Mouse (Mus musculus) neural tube, embryonic 13.5 days (tissue): Measurements from ENCODE around the gene Mospd2. TPM values are rescaled to one million over a fixed set of nuclear protein-coding genes. Genes with fewer than 3 reads are reported as not detected.

Source experiments
- ATAC-seq: fragments of 200-750 bp; cut with Nextera tagmentation; 2 replicates; pipeline ENCODE4 v1.8.0; 2017; ENCODE audit warnings: low read depth, mild to moderate bottlenecking, moderate TSS enrichment, moderate library complexity
- H3K27ac ChIP-seq: fragments of 300-500 bp; sonication (generic); replicated peaks from 2 replicates; pipeline ENCODE4 v1.5.1; 2015; ENCODE audit warnings: moderate library complexity, mild to moderate bottlenecking, inconsistent platforms
- H3K27me3 ChIP-seq: fragments of 300-500 bp; sonication (generic); 2 replicates; pipeline ENCODE4 v1.6.1; 2015; ENCODE audit warnings: mild to moderate bottlenecking, inconsistent platforms
- H3K36me3 ChIP-seq: fragments of 300-500 bp; sonication (generic); 2 replicates; pipeline ENCODE4 v1.6.1; 2015; ENCODE audit warnings: mild to moderate bottlenecking, inconsistent platforms
- H3K4me1 ChIP-seq: fragments of 300-500 bp; sonication (generic); replicated peaks from 2 replicates; pipeline ENCODE4 v1.6.1; 2015; ENCODE audit warnings: inconsistent platforms
- H3K4me2 ChIP-seq: fragments of 300-500 bp; sonication (generic); 2 replicates; pipeline ENCODE4 v1.6.1; 2015; ENCODE audit warnings: inconsistent platforms, mild to moderate bottlenecking, moderate library complexity
- H3K4me3 ChIP-seq: fragments of 300-500 bp; sonication (generic); 2 replicates; pipeline ENCODE4 v1.5.1; 2015; ENCODE audit warnings: mild to moderate bottlenecking, inconsistent platforms
- H3K9ac ChIP-seq: fragments of 300-500 bp; sonication (generic); 2 replicates; pipeline ENCODE4 v1.6.1; 2015; ENCODE audit warnings: moderate library complexity, mild to moderate bottlenecking, inconsistent platforms
- H3K9me3 ChIP-seq: fragments of 300-500 bp; sonication (generic); 2 replicates; pipeline ENCODE4 v1.6.1; 2016; ENCODE audit warnings: inconsistent platforms
- WGBS: fragments of 180-500 bp; shearing (Covaris S2); methylation state at CpG from one replicate; pipeline ENCODE4 v1.1.7; 2015; 5-methylcytosine and 5-hydroxymethylcytosine counted together
- polyA plus RNA-seq: library from polyadenylated mRNA; unstranded; fragments of >200 nt; fragmentation: Nextera tagmentation; extraction: Ambion mirVana; gene quantifications from 2 replicates; pipeline ENCODE4 v1.2.1, GENCODE M21; 2015

Gene Mospd2
- 17.7 and 19.1 TPM in 2 replicates for polyA plus RNA-seq

DNA sequence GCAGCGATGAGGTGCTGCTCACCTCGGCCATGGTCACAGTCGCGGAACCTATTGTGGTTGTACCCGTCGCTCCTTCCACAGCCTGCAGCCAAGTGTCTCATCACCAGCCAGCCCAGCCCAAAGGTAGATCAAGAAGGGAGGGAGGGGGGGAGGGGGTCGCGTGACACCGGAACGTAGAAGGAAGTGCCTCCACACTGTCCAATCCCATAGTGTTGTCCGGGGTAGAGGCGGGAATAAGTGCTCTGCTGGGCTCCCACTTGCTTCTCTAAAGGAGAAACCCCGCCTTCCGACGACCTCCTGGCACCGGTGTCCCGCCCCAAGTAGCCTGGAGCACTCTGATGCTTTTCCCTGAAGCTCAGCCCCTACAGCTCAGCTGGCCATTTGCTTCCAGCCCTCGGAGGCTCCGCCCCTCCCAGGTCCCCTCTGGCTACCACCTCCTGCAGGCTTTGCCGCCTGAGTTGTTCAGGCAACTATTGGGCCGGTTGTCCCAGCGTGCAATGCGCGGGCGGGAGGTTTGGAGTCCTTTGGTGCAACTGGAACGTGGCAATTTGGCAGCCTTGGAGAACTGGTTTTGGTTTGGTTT lies at the start of gene Mospd2, which contains the start of gene Fancb:
Gene Mospd2, minus strand, starts transcription at position 183 of the 583 bp plus-strand sequence.
Gene Fancb, plus strand, starts transcription at position 400 of the 583 bp plus-strand sequence.
- peak; percentile 100 for ATAC-seq
- H3K9ac ChIP-seq, result peak within 1 kb of the TSS; percentile 69
- H3K9me3 ChIP-seq, result no peaks in the 10 kb centered on the region
- H3K27ac ChIP-seq, result peak within 1 kb of the TSS; percentile 65; the same call in 1 of the 2 replicates
- no peaks in the 10 kb centered on the region for H3K27me3 ChIP-seq
- H3K36me3 ChIP-seq, result no peaks in the 10 kb centered on the region
- WGBS, result 17% methylated on average over 26 of the region's 26 CpGs
- H3K4me3 ChIP-seq, result peak within 1 kb of the TSS; percentile 56
- H3K4me2 ChIP-seq, result peak within 1 kb of the TSS; percentile 57
- H3K4me1 ChIP-seq, result peaks cover 13% of the 10 kb centered on the region

DNA sequence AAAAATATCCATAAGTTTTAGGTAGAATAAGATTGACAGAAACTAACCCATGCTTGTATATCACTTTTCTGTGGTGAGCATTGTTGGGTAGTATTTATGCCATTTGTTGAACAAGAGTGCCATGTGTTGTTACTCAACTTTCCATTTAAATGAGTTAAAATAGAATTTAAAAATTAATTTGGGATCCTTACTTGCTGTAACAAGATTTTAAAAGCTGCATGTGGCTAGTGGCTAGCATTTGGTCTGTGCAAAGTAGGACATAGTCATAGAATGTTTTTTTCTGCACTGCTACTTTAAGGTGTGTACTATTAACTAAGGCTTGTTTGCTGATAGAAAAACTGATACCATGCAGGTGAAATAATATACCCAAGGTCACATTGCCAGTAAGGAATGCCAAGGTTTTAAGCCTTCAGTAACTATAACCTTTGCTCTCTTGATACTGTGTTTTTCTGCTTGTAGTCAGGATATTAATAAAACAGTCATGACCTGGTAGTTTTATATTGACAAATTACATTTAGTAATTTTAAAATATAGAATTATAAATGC lies 24.7 kb upstream of the Mospd2 start, which contains the start of gene Gm17604:
Gene Gm17604, minus strand, starts transcription at position 51 of the 546 bp plus-strand sequence.
- H3K9ac ChIP-seq, result no peak within 1 kb of the TSS
- 0 out of 2 replicates have a peak, but pooled peaks cover 4% of the 10 kb centered on the region for H3K27me3 ChIP-seq
- no peaks in the 10 kb centered on the region for H3K4me1 ChIP-seq
- no peak within 1 kb of the TSS for H3K27ac ChIP-seq
- no peaks in the 10 kb centered on the region for H3K36me3 ChIP-seq
- ATAC-seq, result no peak
- H3K4me3 ChIP-seq, result no peak within 1 kb of the TSS
- H3K4me2 ChIP-seq, result no peak within 1 kb of the TSS
- no peaks in the 10 kb centered on the region for H3K9me3 ChIP-seq

DNA sequence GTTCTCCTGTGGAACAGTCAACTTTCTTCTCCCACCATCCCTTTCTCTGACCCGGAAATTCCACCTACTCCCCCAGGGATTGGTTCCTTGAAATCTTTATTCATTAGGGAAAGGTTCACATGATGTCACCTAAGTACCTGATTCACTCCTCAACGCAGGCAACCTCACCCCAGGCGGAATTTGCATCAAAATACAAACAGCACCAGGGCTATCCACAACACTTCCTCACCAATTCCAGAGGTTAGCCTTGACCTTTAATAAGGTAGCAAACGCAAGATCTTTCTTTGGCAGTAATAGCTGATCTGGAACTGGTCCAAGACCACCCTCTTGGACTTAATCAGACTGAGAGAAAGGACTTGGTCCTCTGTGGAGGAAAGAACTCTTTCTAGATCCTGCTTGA lies 23.0 kb upstream of the Mospd2 start:
- Histone ChIP-seq H3K4me1 (no peaks in the 10 kb centered on the region), H3K36me3 (no peaks in the 10 kb centered on the region), H3K27me3 (0 out of 2 replicates have a peak, but pooled peaks cover 4% of the 10 kb centered on the region), H3K9ac (no peak overlapping the region), H3K9me3 (no peaks in the 10 kb centered on the region), H3K4me2 (no peak overlapping the region), H3K27ac (no peak overlapping the region), H3K4me3 (no peak overlapping the region)
- ATAC-seq, result no peak
- WGBS, result 35% methylated on average over 4 of the region's 4 CpGs

DNA sequence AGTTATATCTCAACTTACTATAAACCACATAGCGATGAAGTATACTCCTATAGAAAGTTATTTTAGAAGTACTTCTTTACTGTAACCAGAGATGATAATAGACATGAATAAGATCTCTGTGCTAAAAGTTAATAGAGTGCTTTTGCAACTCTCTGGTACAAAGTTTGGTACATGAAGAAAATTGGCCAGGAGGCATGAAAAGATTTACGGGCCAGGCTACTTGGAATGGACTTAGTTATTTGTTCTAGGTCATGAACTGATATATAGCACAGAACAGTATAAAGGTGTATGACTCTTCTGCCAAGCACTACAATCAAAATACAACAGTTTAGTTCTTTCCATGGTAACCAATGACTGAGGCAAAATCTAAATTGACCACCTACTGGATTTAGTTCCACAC lies 1.3 kb downstream of the Mospd2 start:
- H3K9ac ChIP-seq, result no peak overlapping the region
- ATAC-seq, result no peak
- H3K27me3 ChIP-seq, result no peaks in the 10 kb centered on the region
- peak overlapping the region; percentile 57 for H3K4me2 ChIP-seq
- no peaks in the 10 kb centered on the region for H3K9me3 ChIP-seq
- no peaks in the 10 kb centered on the region for H3K36me3 ChIP-seq
- peaks cover 13% of the 10 kb centered on the region for H3K4me1 ChIP-seq
- 96% methylated on average over 2 of the region's 2 CpGs for WGBS
- peak overlapping the region; percentile 56; the same call in 1 of the 2 replicates for H3K4me3 ChIP-seq
- no peak overlapping the region for H3K27ac ChIP-seq

DNA sequence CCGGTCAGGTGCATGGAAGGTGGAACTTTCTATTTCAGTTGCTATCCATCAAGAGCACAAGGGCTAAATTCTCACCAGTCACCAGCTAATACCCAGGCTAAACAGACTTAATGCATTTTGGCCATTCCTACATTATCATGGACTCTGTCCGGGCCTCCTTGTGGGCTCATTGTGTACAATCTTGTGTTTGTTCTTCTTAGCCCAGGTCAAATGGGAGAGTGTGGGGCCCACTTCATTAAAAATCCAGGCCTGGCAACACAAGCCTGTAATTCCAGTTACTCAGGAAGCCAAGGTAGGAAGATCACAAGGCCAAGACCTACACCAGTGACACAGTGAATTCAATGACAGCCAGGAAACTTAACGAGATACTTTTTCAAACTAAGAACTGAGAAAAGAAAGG lies 9.0 kb downstream of the Mospd2 start:
- no peak for ATAC-seq
- H3K36me3 ChIP-seq, result no peaks in the 10 kb centered on the region
- no peak overlapping the region for H3K4me3 ChIP-seq
- no peak overlapping the region for H3K9ac ChIP-seq
- H3K4me2 ChIP-seq, result no peak overlapping the region
- H3K9me3 ChIP-seq, result no peaks in the 10 kb centered on the region
- 96% methylated on average over 3 of the region's 3 CpGs for WGBS
- H3K27ac ChIP-seq, result no peak overlapping the region
- no peaks in the 10 kb centered on the region for H3K27me3 ChIP-seq
- no peaks in the 10 kb centered on the region for H3K4me1 ChIP-seq

DNA sequence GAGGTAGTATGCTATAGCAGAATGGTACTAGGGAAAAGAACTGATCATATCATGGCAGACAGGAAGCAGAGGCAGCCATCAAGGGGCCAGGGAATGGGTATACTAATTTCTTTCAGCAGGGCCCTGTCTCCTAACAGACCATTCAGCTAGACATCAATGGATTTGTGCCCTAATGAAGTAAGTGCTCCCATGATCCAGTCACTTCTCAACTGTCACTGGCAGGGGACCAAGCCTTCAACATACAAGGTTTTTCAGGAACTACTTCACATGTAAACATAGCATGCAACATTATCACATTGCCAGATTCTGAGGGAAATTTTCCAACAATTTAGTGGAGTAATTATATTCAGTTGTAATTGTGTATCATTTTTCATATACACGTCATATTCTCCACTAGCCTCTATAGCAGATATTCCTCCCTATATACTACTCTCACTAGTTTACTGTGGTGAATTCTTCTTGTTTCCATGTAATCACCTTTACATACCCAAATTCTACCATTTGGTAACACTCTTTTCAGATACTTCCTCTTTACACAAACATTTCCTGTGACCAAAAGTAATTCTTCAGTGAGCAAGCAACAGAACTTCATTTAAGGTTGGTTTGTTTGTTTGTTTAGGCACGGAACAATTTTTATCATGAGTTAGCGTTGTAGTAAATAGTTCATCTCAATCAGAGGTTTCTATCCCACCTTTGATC lies 14.3 kb downstream of the Mospd2 start:
- Histone ChIP-seq H3K9me3 (no peaks in the 10 kb centered on the region), H3K36me3 (peaks cover 5% of the 10 kb centered on the region; the same call in 1 of the 2 replicates), H3K27me3 (no peaks in the 10 kb centered on the region), H3K4me2 (no peak overlapping the region), H3K4me3 (no peak overlapping the region), H3K9ac (no peak overlapping the region), H3K27ac (no peak overlapping the region), H3K4me1 (no peaks in the 10 kb centered on the region)
- WGBS, result 91% methylated on average over 3 of the region's 3 CpGs
- no peak for ATAC-seq

DNA sequence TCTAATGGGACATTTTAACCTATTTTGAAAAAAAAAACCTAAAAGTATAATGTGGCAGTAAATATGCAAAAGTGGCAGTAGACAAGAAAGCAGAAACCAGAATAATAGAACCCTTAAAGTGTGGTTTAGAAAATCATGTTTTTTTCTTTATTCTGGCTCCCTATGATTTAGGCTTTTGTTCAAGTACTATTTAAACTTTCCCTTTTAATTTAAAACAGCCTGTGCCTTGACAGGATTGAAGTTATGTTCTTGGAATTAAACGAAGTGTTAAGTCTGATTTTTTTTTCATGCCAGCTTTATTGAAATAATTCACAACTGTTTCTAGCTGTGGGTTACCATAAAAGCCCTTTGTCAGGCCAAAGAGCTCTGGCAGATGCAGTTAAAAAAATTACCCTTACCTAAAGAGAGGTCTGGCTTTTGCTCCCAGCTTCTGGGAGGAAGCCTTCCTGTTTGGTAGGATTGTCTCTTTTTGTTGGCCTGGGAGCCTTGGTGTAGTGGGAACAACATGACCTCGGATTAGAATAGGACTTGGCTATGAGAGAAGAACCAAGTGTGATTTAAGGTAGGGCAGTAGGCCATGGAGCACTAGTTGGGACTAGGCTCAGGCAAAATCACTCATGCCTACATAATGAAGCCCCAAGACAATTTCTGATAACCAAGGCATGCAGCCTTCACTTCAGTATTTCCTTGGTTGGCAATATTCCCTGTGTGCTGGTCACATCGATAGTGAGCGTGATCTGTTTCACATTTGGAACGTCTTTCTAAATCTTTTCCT lies 27.4 kb downstream of the Mospd2 start:
- H3K9ac ChIP-seq, result no peak overlapping the region
- no peak for ATAC-seq
- no peak overlapping the region for H3K4me2 ChIP-seq
- H3K9me3 ChIP-seq, result no peaks in the 10 kb centered on the region
- H3K4me3 ChIP-seq, result no peak overlapping the region
- H3K27ac ChIP-seq, result no peak overlapping the region
- no peaks in the 10 kb centered on the region for H3K4me1 ChIP-seq
- 58% methylated on average over 5 of the region's 5 CpGs for WGBS
- H3K27me3 ChIP-seq, result no peaks in the 10 kb centered on the region
- 0 out of 2 replicates have a peak, but pooled peaks cover 5% of the 10 kb centered on the region for H3K36me3 ChIP-seq

DNA sequence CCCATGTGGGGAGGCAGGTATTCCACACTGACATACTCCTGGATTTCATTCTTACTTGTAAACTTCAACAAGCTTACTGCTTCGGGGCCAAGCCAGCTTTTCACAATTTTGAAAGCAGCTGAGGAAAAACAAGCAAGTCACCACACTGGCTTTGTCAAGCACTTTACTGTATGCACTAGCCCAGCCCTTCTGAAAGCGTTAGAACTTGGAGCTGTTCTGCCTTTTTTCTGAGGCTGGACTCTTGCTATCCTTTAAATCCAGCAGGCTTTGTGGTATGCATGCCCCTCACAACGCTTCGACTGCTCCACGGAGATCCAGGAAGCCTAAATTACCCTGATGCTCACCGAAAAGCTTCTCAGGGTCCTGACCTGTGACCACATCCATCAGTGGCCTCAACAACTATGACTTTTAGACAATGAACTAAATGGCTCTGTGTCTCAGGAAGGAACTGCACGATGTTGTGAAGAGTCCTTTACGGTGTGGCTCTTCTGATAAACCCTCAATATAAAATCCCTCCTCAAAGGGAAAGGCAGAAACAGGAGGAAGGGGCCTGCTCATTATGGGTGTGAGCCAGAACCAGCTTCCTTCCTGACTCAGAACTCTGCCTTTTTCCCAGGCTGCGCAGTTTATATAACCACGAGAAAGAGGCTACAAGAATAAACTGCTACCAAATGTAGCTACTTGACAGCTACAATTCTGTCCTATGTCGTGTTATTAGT lies 28.2 kb downstream of the Mospd2 start:
- no peak overlapping the region for H3K4me2 ChIP-seq
- no peaks in the 10 kb centered on the region for H3K4me1 ChIP-seq
- H3K4me3 ChIP-seq, result no peak overlapping the region
- no peaks in the 10 kb centered on the region for H3K27me3 ChIP-seq
- H3K27ac ChIP-seq, result no peak overlapping the region
- WGBS, result 48% methylated on average over 11 of the region's 11 CpGs
- ATAC-seq, result no peak
- no peaks in the 10 kb centered on the region for H3K9me3 ChIP-seq
- H3K36me3 ChIP-seq, result 0 out of 2 replicates have a peak, but pooled peaks cover 5% of the 10 kb centered on the region
- no peak overlapping the region for H3K9ac ChIP-seq

DNA sequence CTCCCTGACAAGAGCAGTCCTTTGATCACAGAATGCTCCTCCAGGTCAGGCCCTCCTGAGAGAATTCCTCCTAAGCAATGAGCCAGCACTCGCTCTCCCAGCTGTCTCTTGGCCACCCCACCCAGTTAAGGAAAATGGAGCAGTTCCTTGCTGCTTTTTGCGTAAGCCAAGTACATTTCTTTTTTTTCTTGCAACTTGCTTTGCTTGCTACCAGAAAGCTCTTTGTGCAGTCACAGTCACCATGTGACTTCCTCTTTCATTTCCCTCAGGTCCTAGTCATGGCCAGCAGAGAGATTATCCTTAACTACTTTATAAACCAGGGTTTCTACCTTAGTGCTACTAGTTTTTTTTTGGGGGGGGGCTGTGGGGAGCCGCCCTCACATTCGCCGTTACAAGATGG lies 38.6 kb downstream of the Mospd2 start:
- Histone ChIP-seq H3K27me3 (no peaks in the 10 kb centered on the region; the same call in 1 of the 2 replicates), H3K36me3 (peaks cover 16% of the 10 kb centered on the region), H3K9ac (no peak overlapping the region), H3K9me3 (no peaks in the 10 kb centered on the region), H3K4me2 (no peak overlapping the region), H3K4me1 (no peaks in the 10 kb centered on the region), H3K27ac (no peak overlapping the region), H3K4me3 (no peak overlapping the region)
- ATAC-seq, result no peak
- WGBS, result 95% methylated on average over 5 of the region's 5 CpGs

DNA sequence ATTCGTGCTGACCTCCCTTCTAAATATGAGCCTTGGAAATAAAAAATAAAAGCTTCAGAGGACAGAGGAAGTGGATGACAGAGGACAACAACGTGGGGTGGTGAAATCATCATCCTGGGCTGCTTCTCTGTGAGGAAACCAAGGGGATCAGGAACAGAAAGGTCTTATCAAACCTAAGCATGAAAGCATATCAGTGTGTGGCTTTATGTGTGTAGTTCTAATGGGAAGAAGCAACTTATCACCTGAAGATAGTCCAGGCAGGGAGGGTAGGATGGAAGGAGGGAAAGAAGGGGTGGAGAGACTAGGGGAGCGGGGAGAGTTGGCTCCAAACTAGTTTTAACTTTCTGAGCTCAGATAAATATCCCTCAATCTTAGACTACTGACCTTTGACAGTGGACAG lies 67.2 kb downstream of the Mospd2 start:
- no peaks in the 10 kb centered on the region for H3K4me1 ChIP-seq
- H3K36me3 ChIP-seq, result no peaks in the 10 kb centered on the region
- ATAC-seq, result no peak
- H3K4me2 ChIP-seq, result no peak overlapping the region
- H3K27ac ChIP-seq, result no peak overlapping the region
- no peaks in the 10 kb centered on the region for H3K27me3 ChIP-seq
- H3K9me3 ChIP-seq, result no peaks in the 10 kb centered on the region
- 77% methylated on average over 3 of the region's 3 CpGs for WGBS
- no peak overlapping the region for H3K4me3 ChIP-seq
- H3K9ac ChIP-seq, result no peak overlapping the region

DNA sequence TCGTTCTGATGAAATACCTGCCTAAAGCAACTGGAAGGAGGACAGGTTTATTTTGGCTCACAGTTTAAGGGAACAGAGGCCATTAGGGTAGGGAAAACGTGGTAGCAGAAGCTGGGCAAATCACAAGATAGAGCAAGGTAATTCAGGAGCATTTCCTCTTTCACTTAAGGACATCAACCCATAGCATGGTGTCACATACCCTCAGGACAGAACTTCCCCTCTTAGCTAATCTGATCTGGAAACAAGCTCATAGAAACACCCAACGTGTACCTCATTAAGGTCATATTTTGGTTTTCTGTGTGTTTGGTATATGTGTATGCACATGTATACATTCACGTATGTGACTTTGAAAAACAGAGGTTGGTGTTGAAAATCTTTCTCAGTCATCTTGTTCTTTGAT lies 68.0 kb downstream of the Mospd2 start:
- H3K4me2 ChIP-seq, result no peak overlapping the region
- 81% methylated on average over 4 of the region's 4 CpGs for WGBS
- no peaks in the 10 kb centered on the region for H3K9me3 ChIP-seq
- H3K9ac ChIP-seq, result no peak overlapping the region
- no peak overlapping the region for H3K27ac ChIP-seq
- H3K4me3 ChIP-seq, result no peak overlapping the region
- no peaks in the 10 kb centered on the region for H3K4me1 ChIP-seq
- H3K27me3 ChIP-seq, result no peaks in the 10 kb centered on the region
- no peaks in the 10 kb centered on the region for H3K36me3 ChIP-seq
- no peak for ATAC-seq
